Mouse (Mus musculus) neural tube, embryonic 11.5 days (tissue): ENCODE measurements around the gene Rhoj. TPM values are rescaled to one million over a fixed set of nuclear protein-coding genes. Genes with fewer than 3 reads are reported as not detected.

ENCODE experiments used
- ATAC-seq: fragments of 200-750 bp; cut with Nextera tagmentation; 2 replicates; pipeline ENCODE4 v1.8.0; 2017; ENCODE audit warnings: moderate number of reproducible peaks, mild to moderate bottlenecking, moderate TSS enrichment, moderate library complexity; ENCODE audit not compliant: insufficient read depth, low FRiP score, low TSS enrichment
- DNase-seq: peaks from one replicate; pipeline ENCODE4 v3.0.0-alpha.2; 2015; ENCODE audit warnings: low spot score
- H3K27ac ChIP-seq: fragments of 300-500 bp; sonication (generic); 2 replicates; pipeline ENCODE4 v1.5.1; 2014; ENCODE audit warnings: low read depth, mild to moderate bottlenecking, low read length
- H3K27me3 ChIP-seq: fragments of 300-500 bp; sonication (generic); 2 replicates; pipeline ENCODE4 v1.6.1; 2014; ENCODE audit warnings: mild to moderate bottlenecking, low read length, mixed read lengths; ENCODE audit not compliant: control insufficient read depth, insufficient read depth
- H3K36me3 ChIP-seq: fragments of 300-500 bp; sonication (generic); 2 replicates; pipeline ENCODE4 v1.6.1; 2014; ENCODE audit warnings: mild to moderate bottlenecking, low read length, moderate library complexity, mixed read lengths; ENCODE audit not compliant: control insufficient read depth, insufficient read depth
- H3K4me1 ChIP-seq: fragments of 300-500 bp; sonication (generic); 2 replicates; pipeline ENCODE4 v1.6.1; 2014; ENCODE audit warnings: low read length, mixed read lengths; ENCODE audit not compliant: control insufficient read depth, insufficient read depth
- H3K4me2 ChIP-seq: fragments of 300-500 bp; sonication (generic); 2 replicates; pipeline ENCODE4 v1.6.1; 2014; ENCODE audit warnings: low read depth, mild to moderate bottlenecking, moderate library complexity
- H3K4me3 ChIP-seq: fragments of 300-500 bp; sonication (generic); 2 replicates; pipeline ENCODE4 v1.5.1; 2014; ENCODE audit warnings: low read depth, low read length
- H3K9ac ChIP-seq: fragments of 300-500 bp; sonication (generic); 2 replicates; pipeline ENCODE4 v1.6.1; 2014; ENCODE audit warnings: mild to moderate bottlenecking, low read length
- H3K9me3 ChIP-seq: fragments of 300-500 bp; sonication (generic); 2 replicates; pipeline ENCODE4 v1.6.1; 2016; ENCODE audit warnings: low read length; ENCODE audit not compliant: control insufficient read depth
- WGBS: fragments of 180-500 bp; shearing (Covaris S2); extraction: QIAGEN DNeasy Blood & Tissue Kit; methylation state at CpG from one replicate; pipeline ENCODE4 v1.1.7; 2014; 5-methylcytosine and 5-hydroxymethylcytosine counted together
- polyA plus RNA-seq: library from polyadenylated mRNA; unstranded; fragments of >200 nt; fragmentation: Nextera tagmentation; extraction: Ambion mirVana; gene quantifications from 2 replicates; pipeline ENCODE4 v1.2.1, GENCODE M21; 2014

The Rhoj gene
- polyA plus RNA-seq, 1 experiment from 2014 or later: 32.0 TPM

- no peak for ATAC-seq
- Histone ChIP-seq H3K27ac (no peak overlapping the region), H3K27me3 (no peaks in the 10 kb centered on the region), H3K4me3 (no peak overlapping the region), H3K36me3 (peaks cover 2% of the 10 kb centered on the region; the same call in 1 of the 2 replicates), H3K4me2 (no peak overlapping the region), H3K9me3 (no peaks in the 10 kb centered on the region), H3K9ac (no peak overlapping the region), H3K4me1 (no peaks in the 10 kb centered on the region)
- DNase-seq: no peak
- 86% methylated on average over 14 of the region's 14 CpGs for whole genome bisulfite sequencing
Measured at GRCm38 (mm10) chr12:75450011-75450410, 141.9 kb downstream of the Rhoj start.

- no peak for DNase-seq
- peaks cover 2% of the 10 kb centered on the region; the same call in 1 of the 2 replicates for H3K36me3 ChIP-seq
- H3K4me3 ChIP-seq: no peak overlapping the region
- no peak overlapping the region for H3K4me2 ChIP-seq
- WGBS: 92% methylated on average over 8 of the region's 8 CpGs
- H3K27ac ChIP-seq: no peak overlapping the region
- no peaks in the 10 kb centered on the region for H3K4me1 ChIP-seq
- ATAC-seq: no peak
- H3K9ac ChIP-seq: no peak overlapping the region
- no peaks in the 10 kb centered on the region for H3K27me3 ChIP-seq
- H3K9me3 ChIP-seq: no peaks in the 10 kb centered on the region
Measured at GRCm38 (mm10) chr12:75450592-75450991, 142.5 kb downstream of the Rhoj start.

Other genes with a start within 250 kb of the Rhoj start
- 0.23 and 0.53 TPM in 2 replicates for gene Kcnh5, start 131.0 kb upstream of the Rhoj start, polyA plus RNA-seq
- gene Gphb5, start 108.5 kb downstream of the Rhoj start, polyA plus RNA-seq: not detected in 2 replicates